Mouse (Mus musculus) ES-E14 (cell line): ENCODE results near the gene Zbtb40. TPM values are rescaled to one million over a fixed set of nuclear protein-coding genes. Genes with fewer than 3 reads are reported as not detected.

Experiments
- DNase-seq: peaks from one replicate; pipeline ENCODE4 v3.0.0-alpha.2; 2013; ENCODE audit warnings: low read depth, low spot score
- H3K27ac ChIP-seq: 2 replicates; pipeline ENCODE4 v1.5.1; 2012; ENCODE audit warnings: low read depth, mild to moderate bottlenecking, low read length, moderate library complexity, mixed read lengths; ENCODE audit not compliant: poor library complexity, insufficient read depth, severe bottlenecking
- H3K36me3 ChIP-seq: 2 replicates; pipeline ENCODE4 v1.6.1; 2012; ENCODE audit warnings: mild to moderate bottlenecking, low read length, moderate library complexity, mixed read lengths; ENCODE audit not compliant: control insufficient read depth, poor library complexity, insufficient read depth, severe bottlenecking
- H3K4me1 ChIP-seq, 2 experiments: fragments of 150-350 bp in 1 of 2; sonication (generic) in 1 of 2; 2 replicates each; pipeline ENCODE4 v1.6.1; 2012; ENCODE audit warnings: low read length in 2 of 2, mild to moderate bottlenecking in 1 of 2, mixed read lengths in 1 of 2; ENCODE audit not compliant: control insufficient read depth in 2 of 2, insufficient read depth in 2 of 2, poor library complexity in 1 of 2
- H3K4me3 ChIP-seq, 2 experiments: fragments of 150-350 bp in 1 of 2; sonication (generic) in 1 of 2; 2 replicates each; pipeline ENCODE4 v1.5.1; 2012; ENCODE audit warnings: low read length in 2 of 2, low read depth in 1 of 2, mild to moderate bottlenecking in 1 of 2, mixed read lengths in 1 of 2; ENCODE audit not compliant: insufficient read depth in 1 of 2, poor library complexity in 1 of 2, severe bottlenecking in 1 of 2
- H3K9ac ChIP-seq: 2 replicates; pipeline ENCODE4 v1.6.1; 2012; ENCODE audit warnings: low read depth, mild to moderate bottlenecking, low read length, mixed read lengths; ENCODE audit not compliant: poor library complexity, insufficient read depth, severe bottlenecking
- H3K9me3 ChIP-seq: fragments of 150-350 bp; sonication (generic); 2 replicates; pipeline ENCODE4 v1.6.1; 2012; ENCODE audit warnings: low read depth, mild to moderate bottlenecking, low read length; ENCODE audit not compliant: control insufficient read depth, insufficient read depth
- CHD2 ChIP-seq: IDR thresholded peaks from 2 replicates; pipeline ENCODE4 v1.6.1; 2014; ENCODE audit warnings: mild to moderate bottlenecking, low read depth, low read length, inconsistent platforms
- HCFC1 ChIP-seq: IDR thresholded peaks from 2 replicates; pipeline ENCODE4 v1.6.1; 2012; ENCODE audit warnings: low read length, inconsistent platforms, borderline replicate concordance; ENCODE audit not compliant: insufficient read depth
- MAFK ChIP-seq: IDR thresholded peaks from 2 replicates; pipeline ENCODE4 v1.6.1; 2014; ENCODE audit warnings: mild to moderate bottlenecking, low read depth, low read length, inconsistent platforms; ENCODE audit not compliant: insufficient read depth
- ZC3H11A ChIP-seq: IDR thresholded peaks from 2 replicates; pipeline ENCODE4 v1.6.1; 2012; ENCODE audit warnings: low read depth, mild to moderate bottlenecking, inconsistent platforms, low read length, borderline replicate concordance
- ZNF384 ChIP-seq: IDR thresholded peaks from 2 replicates; pipeline ENCODE4 v1.6.1; 2012; ENCODE audit warnings: low read depth, low read length, inconsistent platforms
- in situ Hi-C, 2 experiments: fragments of 600-800 bp; cut with MboI; formaldehyde crosslinking; loops; one replicate each; pipeline ENCODE4 v1.15.1; 2025; ENCODE audit warnings: low sequenced_read_pairs in 2 of 2, inconsistent platforms in 1 of 2; ENCODE audit not compliant: unreplicated experiment in 2 of 2
- total RNA-seq: library from RNA; depleted of rRNA; stranded (reverse); fragments of 300-350 nt; gene quantifications from 2 replicates; pipeline ENCODE4 v1.2.3, GENCODE M21; 2012

The Zbtb40 gene
- total RNA-seq, 1 experiment, result 12.7 TPM

GRCm38 (mm10) chr4:137085083-137085810, 36.6 kb upstream of the Zbtb40 start:
- Histone ChIP-seq H3K4me1 (no peaks in the 10 kb centered on the region), H3K4me3 (no peak overlapping the region), H3K9me3 (no peaks in the 10 kb centered on the region), H3K9ac (no peak overlapping the region), H3K27ac (no peak overlapping the region), H3K36me3 (no peaks in the 10 kb centered on the region)
- no peak for TF ChIP-seq ZNF384
- TF ChIP-seq ZC3H11A, result no peak
- TF ChIP-seq MAFK, result no peak
- TF ChIP-seq HCFC1, result no peak
- no peak for TF ChIP-seq CHD2
- DNase-seq, result no peak
- in situ Hi-C loops, result loop anchor here in 1 of 2 experiments (25.0 kb wide), 1 partner anchor 202 kb away; the partner anchor contains the start of gene Wnt4

DNA sequence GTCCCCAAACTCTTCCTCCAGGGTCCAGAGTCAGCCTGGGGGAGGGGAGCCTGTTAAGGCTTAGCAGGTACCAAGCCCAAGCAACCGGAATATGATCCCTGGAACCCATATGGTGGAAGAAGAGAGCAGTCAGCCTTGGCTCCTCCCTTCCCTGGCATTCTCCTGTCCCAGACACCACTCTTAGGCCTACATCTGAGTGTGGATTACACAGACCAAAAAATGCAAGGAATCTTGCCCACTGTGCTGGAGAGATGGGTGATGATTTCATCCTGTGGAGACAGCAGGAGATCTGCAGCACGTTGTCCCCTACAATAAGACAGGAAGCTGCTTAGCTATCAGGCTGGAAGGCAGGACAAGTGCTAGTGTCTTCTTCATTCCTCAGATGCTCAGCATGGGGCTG, 34.3 kb upstream of the Zbtb40 start:
- no peaks in the 10 kb centered on the region for H3K36me3 ChIP-seq
- no peak overlapping the region for H3K27ac ChIP-seq
- no peaks in the 10 kb centered on the region for H3K4me1 ChIP-seq
- no peaks in the 10 kb centered on the region for H3K9me3 ChIP-seq
- no peak overlapping the region for H3K9ac ChIP-seq
- no peak for DNase-seq
- no peak for TF ChIP-seq ZC3H11A
- TF ChIP-seq HCFC1, result no peak
- TF ChIP-seq ZNF384, result no peak
- no peak for TF ChIP-seq CHD2
- TF ChIP-seq MAFK, result no peak
- no peak overlapping the region for H3K4me3 ChIP-seq
- in situ Hi-C loops, result loop anchor here in 1 of 2 experiments (25.0 kb wide), 1 partner anchor 204 kb away; the partner anchor contains the start of gene Wnt4

- TF ChIP-seq ZNF384, result no peak
- no peak for TF ChIP-seq HCFC1
- TF ChIP-seq MAFK, result no peak
- TF ChIP-seq CHD2, result no peak
- Histone ChIP-seq H3K9ac (no peak overlapping the region), H3K36me3 (no peaks in the 10 kb centered on the region), H3K9me3 (no peaks in the 10 kb centered on the region), H3K27ac (no peak overlapping the region), H3K4me1 (no peaks in the 10 kb centered on the region), H3K4me3 (no peak overlapping the region)
- in situ Hi-C loops, result loop anchor here in 1 of 2 experiments (25.0 kb wide), 1 partner anchor 206 kb away; the partner anchor contains the start of gene Wnt4
- DNase-seq, result no peak
These were observed 32.8 kb upstream of the Zbtb40 start for GRCm38 (mm10) chr4:137081401-137081800.

GRCm38 (mm10) chr4:137077216-137077615, 28.6 kb upstream of the Zbtb40 start:
- Histone ChIP-seq H3K4me1 (no peaks in the 10 kb centered on the region), H3K9me3 (no peaks in the 10 kb centered on the region), H3K27ac (no peak overlapping the region), H3K4me3 (no peak overlapping the region), H3K9ac (no peak overlapping the region), H3K36me3 (no peaks in the 10 kb centered on the region)
- no peak for DNase-seq
- in situ Hi-C loops, result loop anchor here (5.0 to 25.0 kb wide), 2 partner anchors 210 kb away; partner anchors contain the start of gene Wnt4 (in 1 of the 2)
- TF ChIP-seq ZC3H11A (no peak), CHD2 (no peak)

- in situ Hi-C loops, result loop anchor here (5.0 to 25.0 kb wide), 2 partner anchors 179 to 409 kb away; partner anchors contain the start of gene C1qc (in 1 of the 2)
These were observed 22.6 kb upstream of the Zbtb40 start for GRCm38 (mm10) chr4:137071204-137071603.

More at GRCm38 (mm10) chr4:137071204-137071603, 22.6 kb upstream of the Zbtb40 start:
- DNase-seq, result no peak
- Histone ChIP-seq H3K4me3 (no peak overlapping the region), H3K9ac (no peak overlapping the region), H3K27ac (no peak overlapping the region), H3K4me1 (peaks cover 0 to 18% of the 10 kb centered on the region in 2 experiments; a peak in 1 of 4 replicates), H3K36me3 (no peaks in the 10 kb centered on the region), H3K9me3 (no peaks in the 10 kb centered on the region)
- TF ChIP-seq ZC3H11A (no peak), CHD2 (no peak), HCFC1 (no peak), MAFK (no peak), ZNF384 (no peak)
